Mouse (Mus musculus): ENCODE results near the gene Gm45837.

The Gm45837 gene

DNA sequence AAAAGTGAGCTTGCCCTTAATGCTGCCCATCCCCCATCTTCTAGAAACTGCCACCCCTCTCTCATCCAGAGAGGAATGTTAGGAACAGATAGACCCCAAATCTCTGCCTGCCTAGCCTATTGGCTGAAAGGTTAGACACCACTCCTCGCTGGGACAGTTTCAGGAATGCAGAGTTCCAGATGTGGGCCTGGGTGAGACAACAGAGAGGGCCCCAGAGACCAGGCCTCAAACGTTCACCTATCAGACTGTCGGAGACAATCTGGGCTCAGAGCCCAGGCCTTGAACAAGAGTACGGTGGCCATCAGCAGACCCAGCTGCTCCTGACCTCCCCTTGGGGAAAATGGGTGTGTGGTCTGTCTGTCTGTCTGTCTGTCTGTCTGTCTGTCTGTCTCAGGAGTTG, 17.7 kb upstream of the Gm45837 start:
- DNase-seq: no peak

DNA sequence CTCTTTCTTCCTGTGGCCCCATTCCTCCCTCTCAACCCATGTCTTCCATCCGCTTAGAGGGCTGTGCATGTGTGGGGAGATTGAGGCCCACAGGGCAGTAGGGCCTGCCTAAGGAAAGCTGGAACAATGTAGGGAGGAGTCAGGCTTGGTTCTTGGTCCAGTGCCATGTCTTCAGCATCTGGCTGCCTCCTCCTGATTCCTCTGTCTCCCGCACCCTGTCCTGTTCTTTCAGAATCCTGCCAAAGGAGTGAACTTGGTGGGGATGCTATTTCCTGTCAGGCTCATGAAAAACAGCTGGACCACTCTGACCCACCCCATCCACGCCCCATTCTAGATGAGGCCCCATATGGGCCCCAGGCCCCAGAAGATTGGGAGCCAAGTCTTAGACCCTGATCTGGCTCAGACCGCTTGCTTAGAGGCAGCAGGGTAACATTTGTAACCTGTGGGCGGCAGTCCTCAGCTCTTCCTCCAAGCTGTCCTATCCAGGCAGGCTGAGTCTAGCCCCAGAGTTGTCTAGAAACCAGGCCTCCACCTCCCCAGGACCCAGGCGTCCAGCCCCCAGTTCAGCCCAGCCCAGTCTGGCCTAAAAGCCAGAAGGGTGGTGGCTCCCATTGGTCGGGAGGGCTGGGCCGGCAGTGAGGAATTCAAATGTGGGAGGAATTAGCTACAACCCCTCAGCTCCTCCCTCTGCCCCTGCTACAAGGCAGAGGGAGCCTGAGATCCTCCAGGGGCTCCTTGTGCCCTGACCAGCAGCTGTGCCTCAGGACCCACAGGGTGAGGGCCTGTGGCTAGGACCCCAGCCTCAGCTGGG, 16.8 kb upstream of the Gm45837 start:
- no peak for DNase-seq

DNA sequence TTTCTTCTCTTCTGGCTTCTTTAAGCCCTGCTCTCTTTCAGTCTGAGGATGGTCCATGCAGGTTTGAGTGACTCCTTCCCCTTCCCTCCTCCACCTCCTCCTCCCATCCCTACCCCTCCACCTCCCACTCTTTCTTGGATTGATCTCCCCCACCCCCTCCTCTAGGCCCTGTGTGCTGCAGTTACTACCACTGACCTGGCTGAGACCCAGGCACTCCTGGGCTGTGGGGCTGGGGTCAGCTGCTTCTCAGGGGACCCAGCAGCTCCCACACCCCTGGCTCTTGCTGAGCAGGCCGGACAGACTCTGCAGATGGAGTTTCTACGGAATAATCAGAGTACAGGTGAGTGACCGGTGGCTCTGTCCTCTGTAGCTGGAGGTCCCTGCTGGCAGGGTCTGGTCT, 16.1 kb upstream of the Gm45837 start:
- DNase-seq: no peak

DNA sequence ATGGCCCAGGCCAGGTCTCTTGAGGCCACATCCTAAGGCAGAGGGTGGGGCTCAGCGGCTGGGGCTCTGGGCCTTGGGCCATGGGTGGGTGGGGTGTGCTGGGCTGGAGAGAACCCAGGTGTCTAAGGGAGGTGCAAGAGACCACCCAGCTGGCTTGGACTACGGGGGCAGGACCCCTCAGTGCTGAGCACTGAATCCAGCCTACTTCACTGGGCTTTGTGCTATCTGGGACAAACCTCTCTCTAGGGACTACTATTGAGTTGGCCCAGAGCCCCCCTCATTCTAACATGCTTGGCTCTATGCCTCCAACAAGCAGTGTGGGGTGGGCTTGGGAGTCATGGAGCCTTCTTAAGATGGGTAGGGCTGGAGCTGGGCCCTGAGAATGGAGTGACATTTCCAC, 15.2 kb upstream of the Gm45837 start:
- DNase-seq: no peak

DNA sequence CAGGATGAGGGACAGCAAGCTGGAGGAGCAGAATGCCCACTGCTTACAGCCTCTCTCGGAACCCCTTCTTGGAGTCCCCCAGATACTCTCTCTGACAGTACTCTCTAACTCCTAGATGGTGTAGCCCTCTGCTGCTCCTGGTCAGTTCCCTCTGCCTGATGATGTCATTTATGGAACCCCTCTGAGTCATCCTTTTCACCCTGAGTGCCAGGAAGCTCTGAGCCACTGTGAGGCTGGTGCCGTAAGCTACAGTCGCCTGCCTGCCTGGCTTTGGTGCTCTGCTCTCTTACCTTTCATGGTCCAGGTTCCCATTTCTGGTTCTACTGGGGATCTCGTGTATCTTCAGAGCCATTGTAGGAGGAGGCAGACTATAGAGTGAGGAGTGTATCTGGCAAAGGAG, 13.5 kb upstream of the Gm45837 start:
- DNase-seq: no peak

DNA sequence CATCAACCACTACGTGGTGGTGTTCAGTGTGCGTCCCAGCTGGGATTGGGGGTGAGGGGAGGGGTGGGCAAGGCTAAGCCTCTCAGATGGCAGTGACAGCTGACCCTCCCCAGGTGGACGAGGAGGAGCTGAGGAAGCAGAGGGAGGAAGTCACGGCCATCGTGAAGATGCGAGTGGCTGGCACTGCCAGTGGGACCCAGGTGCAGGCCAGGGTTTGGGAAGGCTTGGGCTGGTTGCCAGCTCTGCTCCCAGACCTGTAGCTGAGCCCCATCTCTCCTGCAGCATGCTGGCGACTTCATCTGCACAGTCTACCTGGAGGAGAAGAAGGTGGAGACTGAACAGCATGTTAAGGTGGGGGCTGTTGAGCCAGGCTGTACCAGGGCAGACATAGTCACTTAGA, 9.2 kb upstream of the Gm45837 start:
- DNase-seq: no peak

DNA sequence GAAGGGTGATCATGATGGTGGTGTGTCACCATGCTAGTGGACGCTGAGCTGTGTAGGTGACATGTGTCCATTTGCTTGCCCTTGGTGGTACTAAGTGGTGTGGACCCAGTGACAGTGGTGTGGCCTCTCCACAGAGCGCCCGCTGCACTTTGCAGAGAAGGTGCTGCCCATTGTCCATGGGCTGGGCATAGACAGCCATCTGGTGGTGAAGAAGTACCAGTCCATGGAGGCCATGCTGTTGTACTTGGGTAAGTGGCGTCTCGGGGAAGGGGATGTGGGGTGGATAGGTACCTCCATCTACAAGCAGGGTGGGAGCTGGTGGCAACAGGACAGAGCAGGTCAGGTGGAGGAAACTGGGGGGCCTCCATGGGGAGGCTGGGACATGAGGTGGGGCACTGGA, 6.9 kb upstream of the Gm45837 start:
- DNase-seq: no peak

DNA sequence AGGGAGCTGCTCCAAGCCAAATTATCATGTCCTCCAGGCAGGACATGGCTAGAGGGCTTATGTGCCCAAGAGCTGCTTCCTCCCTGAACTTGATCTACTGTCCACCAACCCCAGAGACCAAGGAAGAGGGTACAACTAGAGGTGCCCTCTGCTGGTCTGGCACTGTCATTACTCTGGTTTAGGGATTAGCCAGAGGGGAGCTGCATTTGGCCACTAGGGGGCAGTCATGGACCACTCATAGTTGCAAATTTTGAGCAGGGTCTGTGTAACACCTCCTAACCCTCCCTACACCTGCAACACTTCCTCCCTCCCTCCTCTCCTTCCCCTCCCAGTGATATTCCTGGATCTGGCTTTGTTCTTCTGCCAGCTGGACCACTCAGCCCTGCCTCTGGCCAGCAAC, 2.1 kb downstream of the Gm45837 start:
- DNase-seq: peak; percentile 78

DNA sequence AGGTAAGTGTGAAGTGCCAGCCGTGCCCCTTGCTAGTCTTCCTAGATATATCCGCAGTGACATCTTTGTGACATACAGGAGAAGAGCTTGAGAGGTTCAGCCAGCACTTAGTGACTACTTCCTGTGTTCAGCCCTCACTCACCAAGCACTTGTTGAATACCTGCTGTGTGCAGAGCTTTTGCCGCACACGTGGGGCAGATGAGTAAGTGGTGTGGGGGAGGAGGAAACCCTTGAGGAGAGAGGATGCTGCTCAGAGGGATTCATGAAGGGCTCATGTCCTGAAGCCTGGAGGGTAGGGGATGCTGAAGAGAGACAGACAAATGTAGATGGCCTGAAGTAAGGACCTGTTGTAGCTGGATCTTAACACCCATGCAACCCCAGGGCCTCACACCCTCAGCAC, 3.5 kb downstream of the Gm45837 start:
- DNase-seq: no peak

DNA sequence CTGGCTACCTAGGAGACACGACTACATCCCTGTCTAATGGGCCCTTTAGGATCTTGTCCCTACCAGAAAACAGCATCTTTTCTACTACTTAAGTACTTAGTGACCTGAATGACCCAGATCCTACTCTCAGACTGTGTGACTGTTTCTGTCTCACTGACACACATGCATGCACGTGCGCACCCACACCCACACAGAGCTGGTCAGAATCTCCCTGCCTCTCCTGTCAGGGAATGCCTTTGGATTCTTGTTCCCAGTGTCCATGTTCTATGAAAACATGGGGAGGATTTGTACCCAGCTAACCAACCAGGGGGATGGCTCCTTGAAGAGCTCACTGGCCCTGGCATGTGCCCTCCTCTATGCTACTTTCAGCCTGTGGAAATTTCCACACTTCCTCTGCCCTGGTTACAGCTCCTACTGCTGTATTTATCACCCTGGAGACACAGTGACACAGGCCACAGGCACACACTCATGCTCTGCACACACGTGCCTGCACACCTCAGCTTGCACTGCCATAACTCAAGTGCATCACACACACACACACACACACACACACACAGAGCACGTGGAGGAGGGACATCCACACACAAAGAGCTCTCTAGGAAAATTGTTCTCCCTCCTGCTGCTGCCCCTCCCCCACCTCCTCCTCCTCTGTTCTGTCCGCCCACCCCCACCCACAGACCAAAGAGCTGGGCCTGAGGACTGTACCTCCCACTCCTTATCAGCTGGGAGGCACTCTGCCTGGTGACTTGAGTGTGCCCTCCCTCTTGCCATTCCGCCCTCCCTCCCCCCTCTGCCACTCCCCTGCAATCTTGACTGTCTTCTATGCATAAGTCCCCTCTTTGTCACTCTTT, 4.2 kb downstream of the Gm45837 start:
- DNase-seq: no peak

DNA sequence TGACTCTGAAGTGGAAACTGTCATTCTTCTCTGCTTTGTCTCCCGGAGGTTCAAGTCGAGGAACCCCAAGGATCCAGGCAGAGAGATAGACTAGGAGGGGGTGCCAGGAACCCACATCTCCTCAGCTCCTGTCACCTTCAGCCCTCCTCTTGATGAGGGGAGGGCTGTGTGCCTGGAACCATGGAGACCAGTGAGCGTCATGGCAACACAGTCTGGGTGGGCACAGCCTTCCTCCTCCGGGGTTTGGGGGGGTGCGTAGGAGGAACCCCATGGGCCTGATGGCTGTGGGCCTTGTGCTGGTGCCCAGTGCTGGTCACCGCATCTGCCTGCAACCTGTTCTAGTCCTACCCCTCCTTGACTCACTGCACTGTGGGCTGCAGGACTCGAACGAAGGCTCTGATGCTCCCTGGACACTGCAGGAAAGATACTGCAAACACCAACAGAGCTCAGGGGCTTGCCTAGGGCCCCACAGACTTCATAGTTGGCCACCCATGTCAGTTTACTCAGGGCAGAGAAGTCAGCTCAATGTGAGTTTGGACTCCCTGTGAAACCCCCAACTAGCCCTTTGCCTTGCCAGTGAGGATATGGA, 4.9 kb downstream of the Gm45837 start:
- DNase-seq: no peak

DNA sequence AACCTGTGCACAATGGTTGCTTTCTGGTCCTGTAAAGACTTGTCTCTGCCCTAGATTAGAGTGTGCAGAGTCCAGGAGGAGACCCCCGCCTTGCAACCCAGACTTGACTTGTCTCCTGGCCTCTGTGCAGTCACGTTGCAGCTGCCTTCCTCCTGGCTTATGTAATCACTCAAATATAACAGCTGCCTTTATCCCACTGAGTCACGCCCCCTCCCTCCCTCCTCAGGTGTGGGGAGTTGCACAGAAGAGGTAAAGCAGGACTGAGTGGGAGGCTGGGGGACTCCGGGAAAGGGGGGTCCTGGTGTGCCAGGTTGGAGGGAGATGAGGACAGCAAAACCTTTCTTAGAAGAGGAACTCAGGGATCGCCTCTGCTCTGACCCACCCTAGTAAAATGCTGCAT, 5.7 kb downstream of the Gm45837 start:
- no peak for DNase-seq

DNA sequence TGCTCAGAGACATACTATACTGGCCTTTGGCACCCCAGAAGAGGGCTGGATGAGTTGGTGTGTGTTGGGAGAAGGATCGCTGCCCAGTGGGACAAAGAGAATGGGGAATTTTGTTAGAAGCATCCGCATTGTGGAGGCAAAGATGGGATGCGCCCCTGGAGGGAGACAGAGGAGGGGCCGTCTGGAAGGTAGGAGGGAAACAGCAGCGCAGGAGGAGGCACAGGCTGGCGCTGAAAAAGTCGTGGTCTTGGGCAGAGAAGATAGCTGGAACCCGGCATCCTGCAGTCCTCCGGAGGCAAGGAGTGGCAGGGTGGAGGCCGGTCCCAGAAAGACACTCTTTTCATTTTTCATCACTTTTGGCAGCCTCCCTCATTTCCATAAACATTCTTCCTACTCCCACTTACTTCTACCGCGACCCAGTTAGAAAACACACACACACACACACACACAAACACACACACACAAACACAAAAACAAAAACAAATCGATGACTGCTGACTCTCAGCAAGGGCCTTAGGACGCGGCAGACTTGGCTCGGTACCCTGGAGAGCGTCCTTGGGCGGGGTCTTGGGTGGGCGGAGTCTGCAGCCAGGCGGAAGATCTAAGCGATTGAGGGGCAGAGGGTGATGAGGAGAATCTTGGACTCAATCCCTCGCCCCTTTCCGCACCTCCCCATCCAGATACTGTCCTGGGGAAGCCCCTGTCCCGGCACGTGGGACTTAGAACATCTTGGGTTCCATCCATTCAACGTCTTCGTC, 8.5 kb downstream of the Gm45837 start:
- DNase-seq: no peak

DNA sequence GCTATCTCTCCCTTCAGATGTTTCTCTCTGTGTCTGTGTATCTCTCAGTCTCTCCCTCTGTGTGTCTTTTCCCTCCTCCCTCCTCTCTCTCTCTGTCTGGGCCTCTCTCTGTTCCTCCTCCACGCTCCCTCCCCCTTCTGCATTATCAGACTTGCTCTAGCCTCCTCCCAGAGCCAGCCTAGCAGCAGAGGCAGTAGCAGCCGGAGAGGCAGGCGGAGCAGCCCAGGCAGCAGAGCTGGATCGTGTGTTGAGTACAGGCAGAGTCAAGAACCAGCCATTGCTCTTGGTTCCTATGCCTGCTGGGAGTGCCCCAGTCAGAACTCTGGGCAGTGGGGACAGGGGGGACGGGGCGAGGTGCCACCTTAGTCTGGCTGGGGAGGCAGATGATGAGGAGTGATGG, 10.8 kb downstream of the Gm45837 start, which contains the start of gene Pde2a:
TSS of gene Pde2a (plus strand) at position 163 of the 400 bp plus-strand sequence.
- peak; percentile 85 for DNase-seq

DNA sequence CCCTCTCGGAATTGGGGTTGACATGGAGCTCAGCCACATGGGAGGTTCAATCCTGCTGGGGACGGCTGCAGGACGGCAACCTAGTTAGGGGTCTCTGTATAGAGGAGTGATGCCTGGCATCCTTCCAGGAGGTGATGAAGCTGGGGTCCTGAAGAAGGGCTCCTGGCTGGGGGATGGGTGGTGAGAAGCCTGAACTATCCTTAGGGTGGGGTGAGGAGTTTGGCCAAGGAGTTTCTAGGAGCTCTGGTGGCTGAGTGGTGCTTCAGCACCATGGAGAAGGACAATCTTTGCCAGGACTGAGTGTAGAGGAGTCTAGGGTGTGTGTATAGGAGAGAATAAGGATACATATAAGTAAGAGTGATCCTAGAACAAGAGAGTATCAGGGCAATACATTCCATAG, 11.4 kb downstream of the Gm45837 start:
- DNase-seq: no peak

DNA sequence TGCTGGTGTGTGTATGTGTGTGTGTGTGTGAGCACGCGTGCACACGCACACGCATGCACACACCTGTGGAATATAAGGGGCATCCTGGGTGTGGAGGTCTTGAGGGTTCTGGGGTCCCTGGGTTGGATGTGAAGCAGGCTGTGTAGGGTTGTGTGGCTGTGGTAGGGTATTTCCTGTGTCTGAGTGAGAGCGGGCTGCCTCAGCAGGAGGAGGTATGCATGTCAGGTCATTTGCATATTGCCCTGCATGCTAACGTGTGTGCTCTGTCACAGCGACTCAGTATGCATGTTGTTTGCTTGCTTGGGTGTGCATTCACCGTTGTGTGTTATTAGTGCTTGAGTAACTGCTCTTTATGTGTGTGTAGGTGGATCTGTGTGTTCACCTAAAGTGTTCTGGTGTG, 12.0 kb downstream of the Gm45837 start:
- no peak for DNase-seq

DNA sequence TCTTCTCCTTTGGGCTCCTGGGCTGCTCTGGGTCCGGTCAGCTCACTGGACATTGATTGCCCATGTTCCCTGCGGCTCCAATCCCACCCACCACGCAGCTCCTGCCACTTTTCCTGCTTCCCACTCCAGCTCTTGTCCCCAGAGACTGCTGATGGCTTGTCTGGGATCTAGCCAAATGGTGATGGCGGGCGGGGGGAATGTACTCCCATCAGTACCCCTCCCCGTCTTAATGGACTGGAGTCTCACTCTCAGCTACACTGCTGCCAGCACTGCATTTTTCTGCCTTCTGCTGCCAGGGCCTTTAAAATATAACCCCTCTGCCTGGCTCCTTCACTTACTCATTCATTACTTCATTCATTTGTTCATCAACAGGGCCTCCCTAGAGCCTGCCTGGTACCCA, 13.3 kb downstream of the Gm45837 start:
- no peak for DNase-seq

DNA sequence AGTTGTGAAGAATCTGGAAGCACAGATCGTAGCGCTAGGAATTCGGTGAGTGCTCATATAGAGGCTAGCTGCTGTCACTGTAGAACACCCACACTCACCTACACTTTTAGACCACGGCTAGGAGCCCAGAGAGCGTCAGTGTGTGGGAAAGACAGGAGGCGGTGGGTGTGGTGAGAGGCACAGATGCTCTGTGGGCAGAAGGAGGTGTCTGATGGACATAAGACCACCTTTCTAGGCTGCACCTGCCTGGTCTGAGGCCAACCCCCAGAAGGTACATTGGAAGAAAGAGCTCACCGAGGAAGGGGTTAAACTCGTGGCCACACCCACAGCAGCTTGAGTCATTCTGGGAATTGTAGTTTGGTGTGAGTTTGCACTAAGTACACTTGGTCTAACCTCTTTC, 16.0 kb downstream of the Gm45837 start:
- DNase-seq: peak; percentile 71

DNA sequence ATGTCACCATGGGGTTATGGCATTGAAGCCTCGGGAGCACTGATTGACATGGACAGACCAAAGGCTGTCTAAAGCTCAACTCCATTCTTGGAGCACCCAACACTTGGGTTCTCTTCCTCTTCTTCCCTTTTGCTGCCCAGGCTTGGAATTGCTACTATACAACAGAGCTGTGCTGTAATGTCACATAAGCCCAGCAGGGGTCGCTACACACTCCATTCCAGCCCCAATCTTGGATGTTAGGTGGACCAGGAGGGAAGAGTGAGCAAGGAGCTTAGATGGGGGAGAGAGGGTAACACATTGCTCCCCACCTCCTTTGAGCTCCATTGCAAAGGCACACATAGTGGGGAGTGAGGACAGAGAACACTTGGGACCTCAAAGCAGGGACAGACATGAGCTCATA, 17.1 kb downstream of the Gm45837 start:
- DNase-seq: no peak

DNA sequence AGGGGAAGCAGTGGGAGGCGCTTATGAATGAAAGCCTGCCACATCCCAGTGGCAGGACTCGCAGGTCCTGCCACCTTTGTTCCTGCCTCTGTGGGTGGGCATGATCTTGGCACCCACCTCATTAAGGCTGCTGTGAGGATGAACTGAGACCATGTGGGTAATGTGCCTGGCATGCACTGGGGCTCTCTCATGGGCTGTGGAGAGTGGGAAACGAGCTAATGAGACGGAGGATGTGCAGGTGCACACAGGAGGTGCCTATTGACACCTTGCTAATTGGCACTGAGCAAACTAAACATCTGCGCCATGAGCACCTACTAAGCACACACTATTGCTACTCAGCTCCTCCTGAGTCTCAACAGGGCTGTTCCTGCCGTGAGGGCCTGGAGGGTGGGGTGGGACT, 24.4 kb downstream of the Gm45837 start:
- DNase-seq: no peak

DNA sequence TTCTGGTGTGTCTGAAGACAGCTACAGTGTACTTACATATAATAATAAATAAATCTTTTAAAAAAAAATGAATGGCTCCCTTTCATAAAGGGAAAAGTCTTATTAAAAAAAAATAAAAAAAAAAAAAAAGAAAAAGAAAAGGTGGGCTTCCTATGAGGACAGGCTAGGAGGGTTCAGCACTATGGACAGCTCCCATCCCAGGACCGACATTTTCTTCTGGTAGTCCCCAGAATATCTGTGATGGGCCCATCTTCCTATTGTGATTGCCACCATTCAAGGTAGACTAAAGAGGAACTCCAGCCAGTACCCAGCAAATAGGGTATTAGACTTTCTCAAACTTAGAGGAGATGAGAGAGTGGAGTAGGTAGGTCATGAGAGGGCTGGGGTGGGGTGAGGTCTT, 27.2 kb downstream of the Gm45837 start:
- no peak for DNase-seq

DNA sequence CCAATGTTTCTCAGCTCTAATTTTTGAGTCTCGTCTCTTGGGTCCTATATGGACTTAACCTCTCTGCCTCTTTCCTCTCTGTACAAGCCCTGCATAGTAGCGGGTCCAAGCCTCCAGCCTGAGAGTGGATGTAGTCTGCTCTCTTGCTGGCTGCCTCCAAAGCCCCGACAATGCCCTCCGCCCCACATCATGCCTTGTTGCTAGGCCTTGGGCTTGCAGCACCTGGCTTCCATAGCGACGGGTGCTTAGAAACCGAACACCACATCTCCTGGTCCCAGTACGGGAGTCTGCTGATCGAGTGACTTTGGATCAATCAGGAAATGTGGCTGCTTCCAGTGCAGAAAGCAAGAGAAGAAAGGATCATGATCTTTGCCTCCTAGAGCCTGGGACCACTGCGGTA, 32.4 kb downstream of the Gm45837 start:
- no peak for DNase-seq

DNA sequence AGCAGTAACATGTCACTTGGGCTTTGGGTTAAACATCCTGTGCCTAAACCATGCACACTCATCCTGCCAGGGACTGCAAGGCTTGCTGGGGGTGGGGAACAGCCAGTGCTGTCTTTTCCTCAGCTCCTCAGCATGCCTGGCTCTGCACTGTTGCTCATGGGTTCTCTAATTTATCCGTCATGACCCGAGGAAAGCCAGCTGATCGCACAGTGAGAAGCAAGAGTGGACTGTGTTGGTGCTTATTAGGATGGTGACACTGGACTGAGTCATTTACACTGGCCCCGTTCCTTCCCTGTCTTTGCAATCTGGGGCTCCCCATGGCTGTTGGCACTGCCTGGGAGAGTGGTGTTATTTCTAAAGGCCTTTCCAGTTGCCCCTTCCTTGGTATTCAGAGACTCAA, 33.5 kb downstream of the Gm45837 start:
- DNase-seq: no peak

Data from right cerebral cortex, postnatal 25 days (tissue).